Mouse (Mus musculus) megakaryocyte, embryonic 14.5 days (primary cell): ENCODE results near the gene Mogat2.

ENCODE experiments used
- FLI1 ChIP-seq: IDR thresholded peaks from 2 replicates; pipeline ENCODE4 v1.6.1; 2012; ENCODE audit warnings: low read length, inconsistent platforms, mixed read lengths
- GATA1 ChIP-seq: IDR thresholded peaks from 3 replicates; pipeline ENCODE4 v1.6.1; 2012; ENCODE audit warnings: mixed read lengths, low read length, inconsistent platforms, borderline replicate concordance

DNA sequence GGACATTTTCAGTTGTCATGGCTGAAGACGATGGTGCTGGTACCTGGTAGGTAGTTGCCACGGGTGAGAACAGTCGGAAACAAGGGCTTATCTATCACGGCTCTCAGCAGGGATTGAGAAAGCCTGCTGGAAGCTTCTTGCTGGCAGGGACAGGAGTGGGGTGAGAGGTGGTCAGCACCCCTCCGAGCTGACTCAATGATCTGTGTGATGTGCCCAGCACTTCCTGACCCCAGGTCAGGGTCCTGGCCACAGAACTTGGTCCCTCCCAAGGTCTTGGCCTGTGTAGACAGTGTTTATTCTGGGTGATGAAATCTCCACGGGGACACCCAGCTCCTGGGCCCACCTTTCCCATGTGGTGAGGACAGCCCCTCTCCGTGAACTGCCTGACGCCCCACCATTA is 9.6 kb downstream of the Mogat2 start:
- TF ChIP-seq FLI1 (no peak), GATA1 (no peak)
